Mouse (Mus musculus) G1E (cell line): Measurements from ENCODE around the gene Btbd11. TPM values are rescaled to one million over a fixed set of nuclear protein-coding genes. Genes with fewer than 3 reads are reported as not detected.

Experiments
- ATAC-seq: 2 replicates; pipeline ENCODE4 v1.8.0; 2016; ENCODE audit warnings: mild to moderate bottlenecking; ENCODE audit not compliant: insufficient number of reproducible peaks, poor library complexity, low FRiP score, severe bottlenecking; ENCODE audit errors: extremely low read depth
- DNase-seq: peaks from one replicate; pipeline ENCODE4 v3.0.0; 2012; ENCODE audit warnings: low spot score
- H3K27me3 ChIP-seq: 2 replicates; pipeline ENCODE4 v1.6.1; 2012; ENCODE audit warnings: mild to moderate bottlenecking, low read length, inconsistent platforms; ENCODE audit not compliant: insufficient read depth
- H3K36me3 ChIP-seq: replicated peaks from 2 replicates; pipeline ENCODE3; 2012; ENCODE audit warnings: mild to moderate bottlenecking, inconsistent platforms
- H3K4me1 ChIP-seq: 2 replicates; pipeline ENCODE4 v1.6.1; 2012; ENCODE audit warnings: low read depth, low read length, inconsistent platforms, mixed read lengths; ENCODE audit not compliant: insufficient read depth
- H3K4me3 ChIP-seq: 2 replicates; pipeline ENCODE4 v1.5.1; 2012; ENCODE audit warnings: low read depth, mild to moderate bottlenecking, inconsistent platforms, low read length, moderate library complexity, mixed read lengths
- H3K9me3 ChIP-seq: replicated peaks from 2 replicates; pipeline ENCODE4 v1.6.1; 2012; ENCODE audit warnings: inconsistent platforms
- CTCF ChIP-seq: IDR thresholded peaks from 2 replicates; pipeline ENCODE4 v1.5.1; 2012; ENCODE audit warnings: low read depth, low read length, inconsistent platforms, mixed read lengths
- GATA1 ChIP-seq: IDR thresholded peaks from 2 replicates; pipeline ENCODE4 v1.6.1; 2012; ENCODE audit warnings: borderline replicate concordance, low read length, inconsistent platforms, mixed read lengths
- GATA2 ChIP-seq: IDR thresholded peaks from 2 replicates; pipeline ENCODE4 v1.6.1; 2012; ENCODE audit warnings: low read depth, low read length, inconsistent platforms, borderline replicate concordance
- POLR2AphosphoS5 ChIP-seq: IDR thresholded peaks from 2 replicates; pipeline ENCODE4 v1.6.1; 2012; ENCODE audit warnings: low read depth, low read length, inconsistent platforms; ENCODE audit not compliant: insufficient replicate concordance
- TAL1 ChIP-seq: conservative IDR thresholded peaks from 2 replicates; pipeline ENCODE4 v1.6.1; 2012; ENCODE audit warnings: low read depth, low read length, inconsistent platforms, mixed read lengths
- polyA plus RNA-seq: library from polyadenylated mRNA; stranded (reverse); fragments of >175 nt; gene quantifications from 2 replicates; pipeline ENCODE4 v1.2.3, GENCODE M21; 2012
- total RNA-seq, 2 experiments: library from RNA; stranded (forward) in 1 of 2; stranded (reverse) in 1 of 2; fragments of 200-1000 nt in 1 of 2; fragments of >200 nt in 1 of 2; fragmentation: Nextera tagmentation in 1 of 2; gene quantifications; 2 replicates each; pipeline ENCODE4 v1.2.3; 2014 to 2017

Btbd11 gene
- total and polyA plus RNA-seq, 3 experiments, result 0.16 TPM; not detected in 2

GRCm38 (mm10) chr10:85510329-85510728 lies 123.7 kb downstream of the Btbd11 start:
- H3K9me3 ChIP-seq, result peaks cover 77% of the 10 kb centered on the region
- DNase-seq, result no peak
- no peak for TF ChIP-seq GATA2
- no peak for TF ChIP-seq POLR2AphosphoS5
- no peak for TF ChIP-seq GATA1
- no peak for TF ChIP-seq CTCF
- no peak for TF ChIP-seq TAL1

DNA sequence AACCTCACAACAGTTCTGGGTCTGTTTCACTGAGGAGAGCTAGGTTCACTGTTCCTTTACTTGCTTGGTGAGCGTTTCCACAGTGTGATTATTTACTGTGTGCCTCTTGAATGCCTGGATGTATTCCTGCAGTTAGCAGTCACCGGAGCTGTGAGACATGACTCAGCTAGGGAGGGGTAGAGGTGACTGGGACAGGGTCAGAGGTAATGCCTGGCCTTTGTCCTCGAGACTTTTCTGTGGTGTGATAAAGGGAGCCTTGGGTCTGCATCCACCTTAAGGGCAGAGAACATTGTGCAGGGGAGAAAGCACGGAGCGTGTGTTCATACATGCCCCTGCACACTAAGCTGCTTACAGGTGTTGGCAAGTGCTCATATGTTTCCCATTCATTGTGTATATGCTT lies 126.2 kb downstream of the Btbd11 start:
- peaks cover 73% of the 10 kb centered on the region for H3K9me3 ChIP-seq
- no peak for ATAC-seq
- H3K4me1 ChIP-seq, result no peaks in the 10 kb centered on the region
- H3K4me3 ChIP-seq, result no peak overlapping the region
- no peak for TF ChIP-seq GATA1
- TF ChIP-seq GATA2, result no peak
- TF ChIP-seq TAL1, result no peak
- TF ChIP-seq POLR2AphosphoS5, result no peak
- no peak for TF ChIP-seq CTCF
- no peaks in the 10 kb centered on the region for H3K36me3 ChIP-seq
- no peak for DNase-seq
- H3K27me3 ChIP-seq, result no peaks in the 10 kb centered on the region

More at GRCm38 (mm10) chr10:85510329-85510728, 123.7 kb downstream of the Btbd11 start:
- Histone ChIP-seq H3K4me3 (no peak overlapping the region), H3K36me3 (no peaks in the 10 kb centered on the region), H3K27me3 (no peaks in the 10 kb centered on the region), H3K4me1 (no peaks in the 10 kb centered on the region)
- ATAC-seq, result no peak

GRCm38 (mm10) chr10:85517223-85518110 lies 130.9 kb downstream of the Btbd11 start:
- peaks cover 72% of the 10 kb centered on the region for H3K9me3 ChIP-seq
- no peak for ATAC-seq
- no peaks in the 10 kb centered on the region for H3K27me3 ChIP-seq
- no peaks in the 10 kb centered on the region for H3K36me3 ChIP-seq
- no peak overlapping the region for H3K4me3 ChIP-seq
- no peaks in the 10 kb centered on the region for H3K4me1 ChIP-seq
- TF ChIP-seq GATA2, result no peak
- TF ChIP-seq TAL1, result no peak
- TF ChIP-seq GATA1, result no peak
- TF ChIP-seq CTCF, result no peak
- no peak for TF ChIP-seq POLR2AphosphoS5
- no peak for DNase-seq

DNA sequence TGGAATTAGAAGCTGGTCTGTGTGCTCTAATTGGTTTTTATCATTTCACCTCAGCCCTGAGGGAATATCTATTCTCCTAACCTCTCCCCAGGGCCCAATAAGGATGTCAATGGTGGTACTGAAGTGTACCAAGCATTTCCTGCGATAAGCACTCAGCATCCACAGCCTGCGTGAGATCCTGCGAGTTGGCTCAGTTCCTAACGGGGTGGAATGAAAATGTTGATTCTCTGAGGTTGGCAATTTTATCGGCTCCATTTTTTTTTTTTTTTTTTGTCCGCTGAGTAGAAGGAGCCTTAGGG lies 131.4 kb downstream of the Btbd11 start:
- H3K36me3 ChIP-seq, result no peaks in the 10 kb centered on the region
- no peak overlapping the region for H3K4me3 ChIP-seq
- no peak for DNase-seq
- no peaks in the 10 kb centered on the region for H3K27me3 ChIP-seq
- TF ChIP-seq POLR2AphosphoS5, result no peak
- no peak for TF ChIP-seq GATA2
- TF ChIP-seq TAL1, result no peak
- TF ChIP-seq GATA1, result no peak
- no peak for TF ChIP-seq CTCF
- H3K4me1 ChIP-seq, result no peaks in the 10 kb centered on the region
- ATAC-seq, result no peak
- H3K9me3 ChIP-seq, result peaks cover 72% of the 10 kb centered on the region

DNA sequence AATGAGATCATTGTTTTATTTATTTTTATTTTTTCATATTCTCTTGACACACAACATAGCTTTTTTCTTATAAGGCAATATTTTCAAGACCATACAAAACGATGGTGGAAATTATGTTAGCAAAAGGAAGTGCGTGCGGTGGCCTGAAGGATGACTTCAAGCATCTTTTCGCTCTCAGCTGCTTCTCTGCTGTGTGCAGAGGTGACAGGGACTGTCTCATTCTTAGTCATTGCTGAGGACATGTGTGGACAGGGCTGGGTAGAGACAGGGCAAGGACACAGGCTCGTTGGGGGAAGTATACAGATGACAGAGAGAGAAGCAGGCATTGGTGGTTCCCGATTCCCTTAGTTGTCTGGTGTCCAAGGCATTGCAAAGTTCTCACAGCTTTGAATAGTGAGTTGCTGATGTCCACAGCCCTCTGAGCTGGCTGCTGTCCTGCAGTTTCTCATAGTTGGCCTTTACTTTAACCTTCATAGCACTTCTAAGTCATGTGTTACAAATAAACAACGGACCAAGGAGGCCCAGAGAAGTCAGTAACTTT lies 135.7 kb downstream of the Btbd11 start:
- TF ChIP-seq POLR2AphosphoS5, result no peak
- no peak for TF ChIP-seq GATA1
- TF ChIP-seq GATA2, result no peak
- no peak for TF ChIP-seq CTCF
- no peak overlapping the region for H3K4me3 ChIP-seq
- DNase-seq (no peak), ATAC-seq (no peak)
- H3K9me3 ChIP-seq, result peaks cover 76% of the 10 kb centered on the region
- H3K36me3 ChIP-seq, result no peaks in the 10 kb centered on the region
- H3K27me3 ChIP-seq, result no peaks in the 10 kb centered on the region
- no peaks in the 10 kb centered on the region for H3K4me1 ChIP-seq

- ATAC-seq (no peak), DNase-seq (no peak)
- no peak overlapping the region for H3K4me3 ChIP-seq
- no peaks in the 10 kb centered on the region for H3K27me3 ChIP-seq
- TF ChIP-seq GATA1 (no peak), POLR2AphosphoS5 (no peak), TAL1 (no peak), CTCF (no peak), GATA2 (no peak)
- peaks cover 76% of the 10 kb centered on the region for H3K9me3 ChIP-seq
- H3K36me3 ChIP-seq, result no peaks in the 10 kb centered on the region
- no peaks in the 10 kb centered on the region for H3K4me1 ChIP-seq
Measured at GRCm38 (mm10) chr10:85525267-85526015, 138.8 kb downstream of the Btbd11 start.
